Mouse (Mus musculus): ENCODE measurements around the gene Acp5. TPM values are rescaled to one million over a fixed set of nuclear protein-coding genes. Genes with fewer than 3 reads are reported as not detected.
"Not testable (repeated sequence)": the region's sequence is repeated elsewhere in the genome, so short reads cannot be mapped to it uniquely, and the experiment has no call there.

Acp5 gene
- total RNA-seq (2021), result 10 to 100 TPM; 65.9 to 86.3 TPM
- 93.2 and 189 TPM in 2 replicates for polyA plus RNA-seq (2012; rRNA removed)
- long read RNA-seq, transcript Acp5-202 (5 exons, 1,349 nt), result minor isoform, 7 of 82 reads
- long read RNA-seq, transcript Acp5-201 (5 exons, 1,356 nt), result major isoform, 62 of 82 reads
- long read RNA-seq, partial matches to known transcripts, result 6 of 82 reads
- long read RNA-seq, other reads (novel, unspliced or antisense), result 5 of 82 reads

GRCm38 (mm10) chr9:22135644-22136390 is at the start of gene Acp5:
Gene Acp5 (minus strand): TSS chr9:22135711.
- no peak for DNase-seq

- no peak for DNase-seq
Observed at GRCm38 (mm10) chr9:22172318-22172717, 36.8 kb upstream of the Acp5 start.

GRCm38 (mm10) chr9:22169327-22169726 is 33.8 kb upstream of the Acp5 start:
- DNase-seq, result no peak

- no peak for DNase-seq
Observed at GRCm38 (mm10) chr9:22167751-22168150, 32.2 kb upstream of the Acp5 start.

- DNase-seq, result no peak
Observed at GRCm38 (mm10) chr9:22166686-22167085, 31.2 kb upstream of the Acp5 start.

- DNase-seq, result no peak
Observed at GRCm38 (mm10) chr9:22165964-22166363, 30.5 kb upstream of the Acp5 start.

- peak; percentile 71 for DNase-seq
Observed at GRCm38 (mm10) chr9:22164711-22165668, 29.5 kb upstream of the Acp5 start.

- no peak for DNase-seq
Observed at GRCm38 (mm10) chr9:22162912-22163311, 27.4 kb upstream of the Acp5 start.

GRCm38 (mm10) chr9:22162305-22162704 is 26.8 kb upstream of the Acp5 start:
- no peak for DNase-seq

GRCm38 (mm10) chr9:22161299-22161698 is 25.8 kb upstream of the Acp5 start:
- DNase-seq, result no peak

GRCm38 (mm10) chr9:22157516-22158265 is 22.2 kb upstream of the Acp5 start:
- no peak for DNase-seq

GRCm38 (mm10) chr9:22156497-22157245 is 21.2 kb upstream of the Acp5 start, which contains the start of gene Pigyl:
Gene Pigyl (plus strand): TSS chr9:22156846.
- peak; percentile 99 for DNase-seq

GRCm38 (mm10) chr9:22155614-22156013 is 20.1 kb upstream of the Acp5 start:
- peak; percentile 56 for DNase-seq

GRCm38 (mm10) chr9:22153810-22154209 is 18.3 kb upstream of the Acp5 start:
- no peak for DNase-seq

GRCm38 (mm10) chr9:22150946-22151345 is 15.4 kb upstream of the Acp5 start:
- DNase-seq, result no peak

GRCm38 (mm10) chr9:22150249-22150693 is 14.8 kb upstream of the Acp5 start:
- DNase-seq, result not testable (repeated sequence)

- DNase-seq, result no peak
Observed at GRCm38 (mm10) chr9:22149426-22150248, 14.1 kb upstream of the Acp5 start.

GRCm38 (mm10) chr9:22144304-22144965 is 8.9 kb upstream of the Acp5 start:
- no peak for DNase-seq

Measured in adrenal gland, adult 2 months (tissue).